ENCODE assay signal across 8 mouse cellular contexts in genomic region chr13:98926213-98926957, GRCm38 (mm10). TPM values are rescaled to one million over a fixed set of nuclear protein-coding genes. Genes with fewer than 3 reads are reported as not detected.
DNase-seq lines count a peak whose midpoint lies in the region; ATAC-seq and TF ChIP-seq lines count a peak whose summit lies in the region.

Gene Tnpo1 (minus strand): TSS chr13:98926384.

- WGBS in forebrain, postnatal 0 days = under 1% methylated on average over 73 of the region's 75 CpGs
- under 1% methylated on average over 61 of the region's 75 CpGs for WGBS in lung, embryonic 16.5 days

- DNase-seq in G1E (ENCODE audit: low spot score) = peak; percentile 94
- peak; percentile 89 to 94 for DNase-seq in cerebellum, adult 18-20 months
- peak; percentile 93 for DNase-seq in forebrain, postnatal 0 days
- peak; percentile 96 for DNase-seq in heart, postnatal 4 days
- DNase-seq in layer of hippocampus, adult 9-10 months (ENCODE audit: low spot score) = peak; percentile 61
- peak; percentile 92 for DNase-seq in ovary, postnatal 10 days (ENCODE audit: low spot score)
- DNase-seq in thymus, postnatal 10 days (ENCODE audit: low spot score in 2 of 2) = peak; percentile 67 to 75

- H3K9ac ChIP-seq in forebrain, postnatal 0 days = peak within 1 kb of the TSS; percentile 100
- peak within 1 kb of the TSS; percentile 100 for H3K9ac ChIP-seq in lung, embryonic 16.5 days (ENCODE audit: low read length)

- H3K4me2 ChIP-seq in forebrain, postnatal 0 days (ENCODE audit: low read depth) = peak within 1 kb of the TSS; percentile 60
- H3K4me2 ChIP-seq in lung, embryonic 16.5 days (ENCODE audit: low read depth, low read length) = peak within 1 kb of the TSS; percentile 94

- peaks cover 3% of the 10 kb centered on the region; the same call in 1 of the 2 replicates for H3K27me3 ChIP-seq in G1E (ENCODE audit: insufficient read depth, low read length)
- H3K27me3 ChIP-seq in forebrain, postnatal 0 days (ENCODE audit: insufficient read depth, low read length) = no peaks in the 10 kb centered on the region
- H3K27me3 ChIP-seq in lung, embryonic 16.5 days (ENCODE audit: control insufficient read depth, insufficient read depth, low read depth, low read length) = no peaks in the 10 kb centered on the region

- TF ChIP-seq CTCF in G1E (IDR thresholded peaks at IDR 0.05; ENCODE audit: low read depth, low read length) = no peak
- no peak for TF ChIP-seq CTCF in forebrain, postnatal 0 days (IDR thresholded peaks at IDR 0.05; ENCODE audit: low read depth)

- ATAC-seq in G1E (ENCODE audit: extremely low read depth, insufficient number of reproducible peaks, low FRiP score, poor library complexity, severe bottlenecking) = peak; percentile 37
- peak; percentile 95 for ATAC-seq in forebrain, postnatal 0 days
- ATAC-seq in lung, embryonic 16.5 days (ENCODE audit: low read depth) = peak; percentile 96

- peaks cover 25% of the 10 kb centered on the region for H3K36me3 ChIP-seq in G1E (replicated peaks)
- H3K36me3 ChIP-seq in forebrain, postnatal 0 days (ENCODE audit: insufficient read depth) = peaks cover 6% of the 10 kb centered on the region; the same call in 1 of the 2 replicates
- no peaks in the 10 kb centered on the region; the same call in 1 of the 2 replicates for H3K36me3 ChIP-seq in lung, embryonic 16.5 days (ENCODE audit: control insufficient read depth, insufficient read depth, low read length)

- H3K27ac ChIP-seq in forebrain, postnatal 0 days (ENCODE audit: low read depth, low read length) = peak within 1 kb of the TSS; percentile 99
- peak within 1 kb of the TSS; percentile 96 for H3K27ac ChIP-seq in lung, embryonic 16.5 days (ENCODE audit: low read length)

- peak within 1 kb of the TSS; percentile 95 for H3K4me3 ChIP-seq in G1E (ENCODE audit: low read depth, low read length)
- H3K4me3 ChIP-seq in forebrain, postnatal 0 days (ENCODE audit: low read depth, low read length) = peak within 1 kb of the TSS; percentile 100
- H3K4me3 ChIP-seq in lung, embryonic 16.5 days (ENCODE audit: low read length) = peak within 1 kb of the TSS; percentile 97

- peaks cover 29% of the 10 kb centered on the region for H3K4me1 ChIP-seq in G1E (ENCODE audit: insufficient read depth, low read depth, low read length)
- H3K4me1 ChIP-seq in forebrain, postnatal 0 days (ENCODE audit: insufficient read depth) = peaks cover 14% of the 10 kb centered on the region
- peaks cover 15% of the 10 kb centered on the region for H3K4me1 ChIP-seq in lung, embryonic 16.5 days (replicated peaks; ENCODE audit: control insufficient read depth, insufficient read depth, low read length)

- no peaks in the 10 kb centered on the region for H3K9me3 ChIP-seq in G1E (replicated peaks)
- no peaks in the 10 kb centered on the region for H3K9me3 ChIP-seq in forebrain, postnatal 0 days (ENCODE audit: low read length)
- H3K9me3 ChIP-seq in lung, embryonic 16.5 days (ENCODE audit: control insufficient read depth, low read length) = no peaks in the 10 kb centered on the region

RNA-seq across cellular contexts. Expression of gene Tnpo1, which starts in this region (rescaled TPM):
- total RNA-seq in G1E (2014; fragmentation: Nextera tagmentation) = 147 and 158 TPM in 2 replicates
- 103 and 112 TPM in 2 replicates for total RNA-seq in G1E (2017)
- polyA plus RNA-seq in G1E (2012) = 10.4 and 13.1 TPM in 2 replicates
- 70.6 and 73.5 TPM in 2 replicates for total RNA-seq in forebrain, postnatal 0 days (2014; rRNA removed)
- polyA plus RNA-seq in forebrain, postnatal 0 days (2015; fragmentation: Nextera tagmentation; extraction: Ambion mirVana) = 15.1 and 16.2 TPM in 2 replicates
- 10 to 100 TPM; 95.4 to 97.2 TPM for total RNA-seq in heart, postnatal 4 days (2021)
- polyA plus RNA-seq in lung, embryonic 16.5 days (2015; fragmentation: Nextera tagmentation; extraction: Ambion mirVana) = 48.1 and 51.0 TPM in 2 replicates

Comparison
In these comparisons a context has a peak if more than half of its experiments do, and no peak if none do; other contexts are left out.
1. Peak in every context shown above with its lines: DNase-seq, ATAC-seq, H3K4me3 ChIP-seq and H3K27ac ChIP-seq.
2. ATAC-seq: peak in every context shown above with its lines; median percentile 96 in lung, embryonic 16.5 days; 95 in forebrain, postnatal 0 days; 37 in G1E.